Mouse (Mus musculus): ENCODE results near the gene Dffa. TPM values are rescaled to one million over a fixed set of nuclear protein-coding genes. Genes with fewer than 3 reads are reported as not detected.
A peak's percentile ranks its signal among the peaks of the same experiment; 100 is the strongest.
"Not testable (repeated sequence)": the region's sequence is repeated elsewhere in the genome, so short reads cannot be mapped to it uniquely, and the experiment has no call there.

Dffa gene
- total RNA-seq, 1 experiment: 15.2 TPM

GRCm38 (mm10) chr4:149098571-149098970 lies 5.4 kb upstream of the Dffa start:
- no peak for TF ChIP-seq HCFC1 (IDR thresholded peaks at IDR 0.05; ENCODE audit: borderline replicate concordance, insufficient read depth, low read length)

GRCm38 (mm10) chr4:149099369-149100017 lies 4.5 kb upstream of the Dffa start, which contains the start of gene Pex14:
Gene Pex14 (minus strand): TSS chr4:149099876.
- peak; percentile 88 for DNase-seq (ENCODE audit: low read depth, low spot score)
- TF ChIP-seq ZNF384 (IDR thresholded peaks at IDR 0.05; ENCODE audit: low read depth, low read length) (no peak), HCFC1 (IDR thresholded peaks at IDR 0.05; ENCODE audit: borderline replicate concordance, insufficient read depth, low read length) (peak; percentile 89), ZC3H11A (IDR thresholded peaks at IDR 0.05; ENCODE audit: borderline replicate concordance, low read depth, low read length) (no peak), MAFK (IDR thresholded peaks at IDR 0.05; ENCODE audit: insufficient read depth, low read depth, low read length) (no peak), CHD2 (IDR thresholded peaks at IDR 0.05; ENCODE audit: low read depth, low read length) (peak; percentile 21; the same call in 1 of the 2 replicates)

More at GRCm38 (mm10) chr4:149098571-149098970, 5.4 kb upstream of the Dffa start:
- peaks cover 3% of the 10 kb centered on the region; the same call in 1 of the 2 replicates for H3K36me3 ChIP-seq (ENCODE audit: control insufficient read depth, insufficient read depth, low read length, poor library complexity, severe bottlenecking)
- H3K4me3 ChIP-seq (ENCODE audit: insufficient read depth in 1 of 2, low read depth in 1 of 2, low read length in 2 of 2, poor library complexity in 1 of 2, severe bottlenecking in 1 of 2): peak overlapping the region; percentile 79 to 100
- DNase-seq (ENCODE audit: low read depth, low spot score): no peak
- no peaks in the 10 kb centered on the region for H3K9me3 ChIP-seq (ENCODE audit: control insufficient read depth, insufficient read depth, low read depth, low read length)
- peak overlapping the region; percentile 49 for H3K27ac ChIP-seq (ENCODE audit: insufficient read depth, low read depth, low read length, poor library complexity, severe bottlenecking)
- H3K4me1 ChIP-seq (ENCODE audit: control insufficient read depth in 2 of 2, insufficient read depth in 2 of 2, low read length in 2 of 2, poor library complexity in 1 of 2): peaks cover 0 to 3% of the 10 kb centered on the region in 2 experiments; a peak in 1 of 4 replicates
- peak overlapping the region; percentile 84 for H3K9ac ChIP-seq (ENCODE audit: insufficient read depth, low read depth, low read length, poor library complexity, severe bottlenecking)
- in situ Hi-C loops (cut with MboI; ENCODE audit: low sequenced_read_pairs in 2 of 2, unreplicated experiment in 2 of 2): no loop called here

GRCm38 (mm10) chr4:149100449-149100848 lies 3.5 kb upstream of the Dffa start:
- peak overlapping the region in 1 of 2 experiments; percentile 100; a peak in 1 of 4 replicates for H3K4me3 ChIP-seq (ENCODE audit: insufficient read depth in 1 of 2, low read depth in 1 of 2, low read length in 2 of 2, poor library complexity in 1 of 2, severe bottlenecking in 1 of 2)
- H3K9me3 ChIP-seq (ENCODE audit: control insufficient read depth, insufficient read depth, low read depth, low read length); H3K36me3 ChIP-seq (ENCODE audit: control insufficient read depth, insufficient read depth, low read length, poor library complexity, severe bottlenecking); in situ Hi-C loops (cut with MboI; ENCODE audit: low sequenced_read_pairs in 2 of 2, unreplicated experiment in 2 of 2); DNase-seq (ENCODE audit: low read depth, low spot score); H3K9ac ChIP-seq (ENCODE audit: insufficient read depth, low read depth, low read length, poor library complexity, severe bottlenecking); H3K4me1 ChIP-seq (ENCODE audit: control insufficient read depth in 2 of 2, insufficient read depth in 2 of 2, low read length in 2 of 2, poor library complexity in 1 of 2); H3K27ac ChIP-seq (ENCODE audit: insufficient read depth, low read depth, low read length, poor library complexity, severe bottlenecking): not testable (repeated sequence)
- peak; percentile 92 for TF ChIP-seq ZNF384 (IDR thresholded peaks at IDR 0.05; ENCODE audit: low read depth, low read length)

More at GRCm38 (mm10) chr4:149099369-149100017, 4.5 kb upstream of the Dffa start, which contains the start of gene Pex14:
- in situ Hi-C loops (cut with MboI; ENCODE audit: low sequenced_read_pairs in 2 of 2, unreplicated experiment in 2 of 2): no loop called here
- H3K9ac ChIP-seq (ENCODE audit: insufficient read depth, low read depth, low read length, poor library complexity, severe bottlenecking): peak within 1 kb of the TSS; percentile 84
- no peaks in the 10 kb centered on the region for H3K9me3 ChIP-seq (ENCODE audit: control insufficient read depth, insufficient read depth, low read depth, low read length)
- peak within 1 kb of the TSS; percentile 79 to 100 for H3K4me3 ChIP-seq (ENCODE audit: insufficient read depth in 1 of 2, low read depth in 1 of 2, low read length in 2 of 2, poor library complexity in 1 of 2, severe bottlenecking in 1 of 2)
- H3K4me1 ChIP-seq (ENCODE audit: control insufficient read depth in 2 of 2, insufficient read depth in 2 of 2, low read length in 2 of 2, poor library complexity in 1 of 2): peaks cover 0 to 3% of the 10 kb centered on the region in 2 experiments; a peak in 1 of 4 replicates
- peak within 1 kb of the TSS; percentile 49 for H3K27ac ChIP-seq (ENCODE audit: insufficient read depth, low read depth, low read length, poor library complexity, severe bottlenecking)
- peaks cover 3% of the 10 kb centered on the region; the same call in 1 of the 2 replicates for H3K36me3 ChIP-seq (ENCODE audit: control insufficient read depth, insufficient read depth, low read length, poor library complexity, severe bottlenecking)

GRCm38 (mm10) chr4:149101456-149101855 lies 2.5 kb upstream of the Dffa start:
- DNase-seq (ENCODE audit: low read depth, low spot score): no peak
- peaks cover 3% of the 10 kb centered on the region; the same call in 1 of the 2 replicates for H3K36me3 ChIP-seq (ENCODE audit: control insufficient read depth, insufficient read depth, low read length, poor library complexity, severe bottlenecking)
- in situ Hi-C loops (cut with MboI; ENCODE audit: low sequenced_read_pairs in 2 of 2, unreplicated experiment in 2 of 2): no loop called here

GRCm38 (mm10) chr4:149119978-149120562 lies 16.1 kb downstream of the Dffa start:
- H3K4me3 ChIP-seq (ENCODE audit: insufficient read depth in 1 of 2, low read depth in 1 of 2, low read length in 2 of 2, poor library complexity in 1 of 2, severe bottlenecking in 1 of 2); H3K9ac ChIP-seq (ENCODE audit: insufficient read depth, low read depth, low read length, poor library complexity, severe bottlenecking); in situ Hi-C loops (cut with MboI; ENCODE audit: low sequenced_read_pairs in 2 of 2, unreplicated experiment in 2 of 2); DNase-seq (ENCODE audit: low read depth, low spot score); H3K9me3 ChIP-seq (ENCODE audit: control insufficient read depth, insufficient read depth, low read depth, low read length); H3K36me3 ChIP-seq (ENCODE audit: control insufficient read depth, insufficient read depth, low read length, poor library complexity, severe bottlenecking); H3K27ac ChIP-seq (ENCODE audit: insufficient read depth, low read depth, low read length, poor library complexity, severe bottlenecking): not testable (repeated sequence)
- peaks cover 2 to 23% of the 10 kb centered on the region in 2 experiments; a peak in 3 of 4 replicates for H3K4me1 ChIP-seq (ENCODE audit: control insufficient read depth in 2 of 2, insufficient read depth in 2 of 2, low read length in 2 of 2, poor library complexity in 1 of 2)

More at GRCm38 (mm10) chr4:149101456-149101855, 2.5 kb upstream of the Dffa start:
- no peak overlapping the region for H3K4me3 ChIP-seq (ENCODE audit: insufficient read depth in 1 of 2, low read depth in 1 of 2, low read length in 2 of 2, poor library complexity in 1 of 2, severe bottlenecking in 1 of 2)
- H3K27ac ChIP-seq (ENCODE audit: insufficient read depth, low read depth, low read length, poor library complexity, severe bottlenecking): no peak overlapping the region
- TF ChIP-seq MAFK (IDR thresholded peaks at IDR 0.05; ENCODE audit: insufficient read depth, low read depth, low read length) (no peak), ZC3H11A (IDR thresholded peaks at IDR 0.05; ENCODE audit: borderline replicate concordance, low read depth, low read length) (no peak), HCFC1 (IDR thresholded peaks at IDR 0.05; ENCODE audit: borderline replicate concordance, insufficient read depth, low read length) (no peak), CHD2 (IDR thresholded peaks at IDR 0.05; ENCODE audit: low read depth, low read length) (no peak), ZNF384 (IDR thresholded peaks at IDR 0.05; ENCODE audit: low read depth, low read length) (no peak)
- no peak overlapping the region for H3K9ac ChIP-seq (ENCODE audit: insufficient read depth, low read depth, low read length, poor library complexity, severe bottlenecking)
- H3K9me3 ChIP-seq (ENCODE audit: control insufficient read depth, insufficient read depth, low read depth, low read length): no peaks in the 10 kb centered on the region
- peaks cover 0 to 3% of the 10 kb centered on the region in 2 experiments; a peak in 1 of 4 replicates for H3K4me1 ChIP-seq (ENCODE audit: control insufficient read depth in 2 of 2, insufficient read depth in 2 of 2, low read length in 2 of 2, poor library complexity in 1 of 2)

All from ES-E14 (cell line).